Mouse (Mus musculus) adrenal gland, adult (tissue): Measurements from ENCODE around the gene Zfand3.

Experiments
- DNase-seq, 2 experiments: peaks; one replicate each; pipeline ENCODE4 v3.0.0; 2022 to 2023; ENCODE audit warnings: low spot score in 1 of 2; ENCODE audit not compliant: inconsistent age in 2 of 2

Gene Zfand3

DNA sequence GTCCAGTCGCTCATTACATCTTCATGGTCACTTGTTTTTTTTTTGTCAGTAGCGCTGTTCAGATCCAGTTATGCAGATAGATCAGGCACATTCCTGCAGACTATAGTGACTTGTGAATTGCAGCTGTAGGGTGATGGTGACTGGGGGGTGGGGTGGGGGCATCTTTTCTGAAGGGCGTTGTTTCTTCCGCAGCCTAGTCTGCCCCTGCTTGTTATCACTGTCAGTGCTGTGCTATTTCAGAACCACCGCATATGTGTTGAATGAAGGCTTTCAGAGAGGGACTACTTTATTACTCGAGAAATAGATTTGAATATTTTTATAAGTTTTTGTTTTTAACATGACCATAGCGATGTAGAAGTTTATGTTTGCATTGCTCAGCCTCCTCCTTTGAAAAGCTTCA lies 142.0 kb downstream of the Zfand3 start:
- no peak for DNase-seq

DNA sequence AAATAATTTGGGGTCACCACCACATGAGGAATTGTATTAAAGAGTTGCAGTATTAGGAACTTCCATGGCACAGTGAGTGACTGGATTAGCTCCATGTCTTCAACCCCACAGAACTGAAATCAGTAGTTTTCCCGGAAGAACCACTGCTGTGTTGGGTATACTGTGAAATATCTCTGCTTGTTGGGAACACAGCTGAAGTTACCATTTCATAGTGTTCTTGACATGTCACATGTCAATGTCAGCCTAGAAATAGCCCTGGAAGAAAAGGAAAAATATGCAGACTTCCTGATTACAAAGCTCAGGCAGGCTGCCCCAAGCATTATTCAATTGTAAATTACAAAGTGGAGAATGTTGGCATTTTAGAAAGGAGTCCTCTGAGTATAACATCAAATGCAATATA lies 143.4 kb downstream of the Zfand3 start:
- no peak for DNase-seq

DNA sequence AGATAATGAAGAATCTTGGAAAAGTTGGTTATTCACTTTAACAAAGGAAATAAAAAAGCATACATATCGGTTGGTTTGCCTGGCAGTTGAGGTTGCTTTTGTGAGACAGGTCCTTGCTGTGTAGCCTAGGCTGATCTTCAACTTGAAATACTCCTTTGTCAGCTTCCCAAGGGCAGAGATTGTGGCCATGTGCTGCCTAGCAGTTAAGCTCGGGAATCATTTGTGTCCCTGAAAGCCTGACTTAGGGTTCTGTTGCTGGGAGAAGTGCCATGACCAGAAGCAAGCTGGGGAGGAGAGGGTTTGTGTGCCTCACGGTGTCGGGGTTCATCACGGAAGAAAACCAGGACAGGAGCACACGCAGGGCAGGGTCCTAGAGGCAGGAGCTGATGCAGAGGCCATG lies 143.8 kb downstream of the Zfand3 start:
- DNase-seq: peak in 1 of 2 experiments; percentile 76

DNA sequence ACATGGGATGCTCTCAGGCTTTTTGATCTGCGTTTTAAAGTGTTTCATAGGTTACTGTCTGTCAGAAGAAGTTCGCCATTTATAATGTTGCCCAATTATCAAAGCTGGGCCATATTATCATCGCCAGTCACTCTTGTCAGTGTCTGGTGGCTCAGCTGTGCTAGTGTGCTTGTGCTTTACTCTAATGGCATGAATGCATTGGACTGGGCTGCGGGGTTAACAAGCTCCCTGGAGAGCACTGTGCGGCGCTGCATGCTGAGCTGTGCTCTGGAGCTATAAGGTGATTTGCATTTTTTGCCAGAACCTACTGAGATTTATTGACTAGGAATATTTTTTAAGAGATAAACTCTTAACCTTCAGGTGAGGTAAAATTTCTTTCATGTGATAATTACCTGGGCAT lies 145.4 kb downstream of the Zfand3 start:
- peak in 1 of 2 experiments; percentile 1 for DNase-seq

DNA sequence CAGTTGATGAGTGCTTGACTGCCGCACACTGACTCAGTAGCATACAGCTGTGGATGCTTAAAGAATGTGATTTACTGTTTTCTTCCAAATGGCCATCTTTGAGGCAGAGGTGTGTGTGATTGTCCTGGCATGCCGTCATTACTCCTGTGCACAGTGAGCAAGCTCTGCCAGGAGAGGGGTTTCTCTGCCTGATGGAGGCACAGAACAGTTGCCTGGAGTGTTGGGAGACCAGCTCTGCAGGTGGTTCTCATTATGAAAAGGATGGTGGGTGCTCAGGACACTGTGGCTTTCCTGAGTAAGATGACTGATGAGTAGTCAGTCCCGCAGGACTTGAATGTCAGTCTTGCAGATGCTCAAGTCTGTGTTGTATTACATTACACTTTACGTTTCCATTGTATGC lies 149.6 kb downstream of the Zfand3 start:
- peak in 1 of 2 experiments; percentile 2 for DNase-seq

DNA sequence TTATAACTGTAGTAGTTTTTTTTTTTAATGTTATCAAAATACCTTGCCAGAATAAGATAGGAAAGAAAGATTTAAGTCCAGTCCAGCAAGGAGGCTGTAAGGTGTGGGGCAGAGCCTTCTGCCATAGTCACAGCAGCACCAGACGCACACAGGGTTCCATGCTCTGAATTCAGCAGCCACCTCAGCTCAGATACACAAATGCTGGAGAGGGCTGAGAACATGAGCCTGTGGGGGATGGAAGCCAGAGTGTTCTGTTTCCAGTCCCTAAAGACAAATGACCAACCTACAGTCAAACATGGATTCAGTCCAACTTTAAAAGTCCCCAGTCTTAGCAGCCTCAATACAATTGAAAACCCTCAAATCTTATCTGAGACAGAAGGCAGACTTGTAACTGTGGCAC lies 150.3 kb downstream of the Zfand3 start:
- DNase-seq: no peak

DNA sequence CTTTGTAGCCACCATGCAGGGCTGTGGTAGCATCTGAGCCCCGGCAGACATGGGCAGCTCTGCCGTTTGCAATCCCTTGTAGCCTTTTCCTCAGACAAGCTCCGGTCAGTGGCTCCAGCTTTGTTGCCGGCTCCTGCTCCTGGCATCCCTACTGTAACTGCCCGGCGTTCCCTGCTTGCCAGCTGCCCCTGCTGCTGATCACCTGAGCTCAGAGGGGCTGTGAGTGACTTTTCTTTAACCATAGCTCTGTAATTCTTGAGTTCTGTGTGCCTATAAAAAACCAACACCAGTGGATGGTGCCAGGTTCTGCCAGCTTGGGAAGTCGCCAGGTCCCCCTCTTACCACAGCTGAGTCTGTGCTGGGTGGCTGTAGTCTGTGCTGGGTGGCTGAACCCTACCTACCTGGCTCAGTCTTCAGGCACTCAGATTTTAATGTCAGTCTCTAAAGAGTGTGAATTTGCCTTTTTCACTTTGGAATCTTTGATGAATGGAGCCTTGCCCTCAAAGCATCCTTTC lies 150.9 kb downstream of the Zfand3 start:
- DNase-seq: no peak

DNA sequence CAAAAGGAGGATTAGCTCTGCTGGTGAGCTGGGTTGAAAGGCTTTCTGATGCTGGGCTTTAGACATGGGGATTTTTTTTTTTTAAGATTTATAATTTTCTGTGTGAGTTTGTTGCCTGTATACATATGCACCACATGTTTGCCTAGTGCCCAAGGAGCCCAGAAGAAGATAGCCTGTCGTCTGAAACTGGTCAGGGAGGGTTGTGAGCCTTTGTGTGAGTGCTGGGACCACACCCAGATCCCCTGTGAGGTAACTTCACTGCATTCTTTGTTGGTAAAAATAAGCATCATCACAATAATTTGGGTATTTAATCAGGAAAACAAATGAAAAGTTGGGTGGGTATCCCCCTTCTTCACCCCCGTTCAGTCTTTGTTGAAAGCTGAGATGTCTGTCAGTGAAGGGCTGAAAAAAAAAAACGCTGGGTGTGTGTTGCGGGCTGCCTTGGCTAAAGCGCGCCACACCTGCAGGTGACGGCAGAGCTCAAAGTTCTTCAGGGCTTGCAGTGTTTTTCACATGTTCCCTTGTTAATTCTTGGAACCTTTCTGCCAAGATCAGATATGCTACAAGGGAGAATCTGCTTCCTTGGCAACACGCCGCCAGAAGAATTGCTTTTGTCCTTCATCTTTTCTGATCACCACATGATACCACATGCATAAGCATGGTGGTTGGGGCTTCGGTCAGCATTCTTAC lies 154.0 kb downstream of the Zfand3 start:
- DNase-seq: no peak

DNA sequence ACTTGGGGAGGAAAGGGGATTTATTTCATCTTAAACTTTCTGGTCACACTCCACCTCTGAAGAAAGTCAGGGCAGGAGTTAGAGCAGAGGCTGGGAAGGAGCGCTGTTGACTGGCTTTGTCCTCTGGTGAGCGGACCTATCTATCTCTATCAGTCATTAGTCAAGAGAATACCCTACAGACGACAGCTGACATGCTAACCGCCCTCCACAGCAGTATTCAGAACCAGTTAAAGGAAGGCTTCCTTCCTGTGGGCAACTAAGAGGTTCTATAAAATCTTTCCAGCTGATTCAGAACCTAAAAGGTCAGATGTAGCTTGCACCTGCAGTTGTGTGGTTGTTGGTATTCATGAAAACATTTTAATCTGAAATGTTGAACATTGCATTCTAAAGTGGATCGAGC lies 154.8 kb downstream of the Zfand3 start:
- no peak for DNase-seq

DNA sequence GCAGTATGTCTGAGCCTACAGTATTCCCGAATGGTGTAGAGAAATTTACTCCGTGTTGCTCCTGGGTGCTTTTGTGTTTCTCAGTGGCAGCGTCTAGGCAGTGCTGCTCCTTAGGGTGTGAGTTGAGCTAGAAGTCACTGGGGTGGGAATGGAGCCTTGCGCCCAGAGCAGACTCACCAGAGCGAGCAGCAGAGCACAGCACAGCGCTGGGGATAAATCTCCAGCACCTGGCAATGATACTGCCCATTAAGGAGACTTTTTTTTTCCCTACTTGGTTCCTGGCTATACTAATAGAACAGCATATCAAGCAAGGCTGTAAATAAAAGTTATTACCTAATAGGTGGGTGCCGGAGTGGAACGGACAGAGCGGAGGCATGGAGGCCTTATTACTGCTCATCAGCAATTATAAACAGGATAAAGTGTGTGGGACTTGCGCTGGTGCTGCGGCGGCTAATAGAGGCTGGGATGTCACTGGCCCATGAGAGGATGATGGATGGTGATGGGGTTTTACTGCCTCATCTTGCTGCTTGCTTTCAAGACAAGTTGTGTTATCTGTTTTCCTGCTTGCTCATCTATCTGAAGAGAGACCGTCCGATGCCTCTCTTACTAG lies 156.4 kb downstream of the Zfand3 start:
- DNase-seq: no peak

DNA sequence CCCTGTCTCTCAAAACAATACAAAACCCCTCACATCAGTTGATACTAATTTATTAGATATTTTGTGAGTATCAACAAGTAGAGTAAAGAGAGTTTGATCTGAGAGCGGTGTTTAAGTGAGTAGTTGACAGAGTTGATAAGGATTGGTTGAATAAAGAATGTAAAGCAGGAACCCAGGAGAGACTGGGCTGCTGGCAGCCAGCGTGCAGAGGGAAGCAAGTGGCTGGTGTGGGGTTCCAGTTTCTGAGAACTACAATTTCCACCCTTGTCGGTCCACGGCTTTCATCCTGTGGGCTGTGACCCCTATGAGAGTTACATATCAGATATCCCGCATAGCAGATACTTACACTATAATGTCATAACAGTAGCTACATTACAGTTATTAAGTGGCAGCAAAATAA lies 158.4 kb downstream of the Zfand3 start:
- no peak for DNase-seq

DNA sequence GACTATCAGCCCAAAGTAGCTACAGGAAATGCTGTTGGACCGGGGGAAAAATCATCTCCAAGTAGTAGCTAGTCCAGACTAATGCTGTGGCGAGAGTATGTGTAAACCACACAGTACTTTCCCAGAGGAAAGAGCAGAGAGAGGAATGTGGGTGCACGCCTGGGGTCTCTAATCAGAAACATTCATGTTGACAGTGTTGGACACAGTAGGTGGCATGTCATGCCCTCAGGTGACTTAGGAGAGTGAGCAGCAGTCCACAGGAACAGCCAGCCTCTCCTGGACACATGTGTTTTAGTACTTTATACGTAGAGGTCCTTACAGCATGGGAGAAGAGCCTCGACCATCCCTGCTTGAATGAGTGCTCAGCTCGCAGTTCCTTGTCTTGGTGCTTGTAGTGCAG lies 159.3 kb downstream of the Zfand3 start:
- peak in 1 of 2 experiments; percentile 21 for DNase-seq

DNA sequence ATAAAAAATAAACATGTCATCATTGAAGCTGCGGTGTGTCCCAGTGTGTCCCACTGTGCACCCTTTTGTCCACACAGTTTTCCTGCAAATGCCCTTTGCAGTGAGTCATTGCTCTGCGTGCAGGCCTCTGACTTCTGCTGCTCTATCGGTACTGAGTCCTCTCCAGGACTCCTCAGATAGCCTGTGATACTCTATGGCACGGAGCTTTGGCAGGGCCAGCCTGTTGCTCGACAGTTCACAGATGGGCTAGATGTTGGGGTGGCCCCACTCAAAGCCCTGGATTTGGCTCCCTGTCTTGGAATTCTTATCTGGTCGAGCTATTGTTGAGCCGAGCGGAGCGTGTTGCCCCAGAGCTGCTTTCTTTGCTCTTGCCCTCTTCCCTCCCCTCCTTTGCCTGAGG lies 160.3 kb downstream of the Zfand3 start:
- peak; percentile 39 to 51 for DNase-seq

DNA sequence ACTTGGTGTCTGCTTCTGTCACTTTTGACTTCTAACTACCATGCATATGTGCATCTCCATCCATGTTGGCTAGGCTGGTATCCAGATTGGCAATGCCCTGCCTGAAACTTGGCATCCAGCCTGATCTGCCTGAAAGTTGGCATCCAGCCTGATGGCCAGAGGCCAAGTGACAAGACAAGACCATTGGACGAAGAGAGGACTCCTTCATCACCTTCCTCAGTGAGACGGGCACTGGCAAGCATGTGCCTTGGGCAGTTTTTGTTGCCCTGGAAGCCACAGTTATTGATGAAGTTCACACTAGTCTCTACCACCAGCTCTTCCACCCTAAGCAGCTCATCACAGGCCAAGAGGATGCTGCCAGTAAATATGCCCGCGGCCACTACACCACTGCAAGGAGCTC lies 172.9 kb downstream of the Zfand3 start:
- DNase-seq: peak; percentile 69 to 88

DNA sequence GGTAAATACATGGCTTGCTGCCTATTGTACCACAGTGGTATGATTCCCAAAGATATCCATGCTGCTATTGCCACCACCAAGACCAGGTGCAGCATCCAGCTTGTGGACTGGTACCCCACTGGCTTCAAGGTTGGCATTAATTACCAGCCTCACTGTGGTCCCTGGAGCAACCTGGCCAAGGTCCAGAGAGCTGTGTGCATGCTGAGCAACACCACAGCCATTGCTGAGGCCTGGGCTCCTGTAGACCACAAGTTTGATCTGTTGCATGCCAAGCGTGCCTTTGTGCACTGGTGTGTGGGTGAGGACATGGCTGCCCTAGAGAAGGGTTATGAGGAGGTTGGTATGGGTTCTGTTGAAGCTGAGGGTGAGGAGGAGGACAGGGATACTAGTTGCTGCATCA lies 173.9 kb downstream of the Zfand3 start:
- peak in 1 of 2 experiments; percentile 35 for DNase-seq

DNA sequence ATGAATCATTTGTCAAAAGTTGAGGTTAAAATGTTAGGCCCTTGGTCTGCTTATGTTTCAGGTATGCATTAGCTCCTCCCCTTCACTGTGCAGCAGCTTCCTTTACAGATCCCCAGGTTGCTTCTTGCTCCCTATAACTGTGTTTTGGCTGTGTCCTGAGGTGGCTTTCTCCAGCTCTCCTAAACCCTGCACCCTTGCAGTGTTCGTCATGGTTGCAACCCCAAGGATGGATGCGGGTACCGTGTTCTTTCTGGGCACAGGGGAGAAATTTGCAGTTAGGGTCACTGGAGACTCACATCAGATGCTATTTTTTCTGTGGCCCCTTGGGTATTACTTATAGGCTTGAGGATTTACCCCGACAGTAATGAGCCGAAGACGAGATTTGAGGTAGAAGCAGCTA lies 175.7 kb downstream of the Zfand3 start:
- DNase-seq: no peak

DNA sequence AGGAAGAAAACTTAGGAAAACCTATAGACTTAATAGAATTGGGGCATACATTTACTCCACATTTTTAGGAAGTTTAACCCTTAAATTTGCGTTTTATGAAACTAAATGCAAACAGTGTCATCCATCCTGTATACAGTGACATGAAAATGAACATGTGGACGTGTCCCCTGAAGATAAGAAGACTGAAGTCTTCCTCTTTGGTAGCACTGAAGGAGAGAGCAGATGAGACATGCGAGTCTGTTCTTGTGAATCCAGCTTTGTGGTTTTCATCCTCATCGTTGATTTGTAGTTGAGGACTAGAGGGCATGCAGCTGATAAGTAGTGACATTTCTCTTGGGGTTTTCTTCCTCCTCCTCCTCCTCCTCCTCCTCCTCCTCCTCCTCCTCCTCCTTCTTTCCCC lies 177.0 kb downstream of the Zfand3 start:
- DNase-seq: no peak

DNA sequence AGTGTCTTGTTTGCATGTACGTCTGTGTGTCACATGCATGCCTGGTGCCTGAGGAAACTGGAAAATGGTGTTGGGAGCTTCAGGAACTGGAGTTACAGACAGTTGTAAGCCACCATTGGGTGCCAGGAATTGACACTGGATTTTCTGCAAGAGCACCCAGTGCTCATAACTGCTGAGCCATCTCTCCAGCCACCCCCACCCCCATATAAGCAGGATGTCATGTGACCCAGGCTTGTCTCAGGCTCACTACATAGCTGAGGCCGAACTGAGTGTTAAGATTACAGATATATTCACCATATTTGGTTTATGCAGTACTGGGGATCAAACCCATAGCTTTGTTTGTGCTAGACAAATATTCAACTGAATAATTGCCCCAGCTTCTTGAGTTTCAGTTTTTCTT lies 177.5 kb downstream of the Zfand3 start:
- DNase-seq: no peak

DNA sequence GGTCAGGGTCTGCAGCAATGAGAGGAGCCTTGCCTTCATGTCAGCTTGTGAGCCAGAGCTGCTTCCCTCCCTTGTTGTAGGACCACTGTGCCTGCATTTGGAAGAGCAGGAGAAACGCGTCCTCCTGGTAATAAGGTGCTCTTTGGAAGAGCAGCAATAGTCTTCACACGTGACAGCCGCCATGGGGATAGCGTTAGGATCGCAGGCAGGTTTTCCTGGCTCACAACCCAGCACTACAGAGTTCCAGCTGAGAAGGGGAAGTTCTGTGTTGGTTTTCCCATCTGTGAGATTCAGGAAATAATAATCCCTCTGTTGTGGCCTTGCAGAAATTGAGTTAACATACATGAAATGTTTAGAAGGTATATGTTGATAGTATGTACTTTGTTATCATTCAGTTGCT lies 179.0 kb downstream of the Zfand3 start:
- no peak for DNase-seq

DNA sequence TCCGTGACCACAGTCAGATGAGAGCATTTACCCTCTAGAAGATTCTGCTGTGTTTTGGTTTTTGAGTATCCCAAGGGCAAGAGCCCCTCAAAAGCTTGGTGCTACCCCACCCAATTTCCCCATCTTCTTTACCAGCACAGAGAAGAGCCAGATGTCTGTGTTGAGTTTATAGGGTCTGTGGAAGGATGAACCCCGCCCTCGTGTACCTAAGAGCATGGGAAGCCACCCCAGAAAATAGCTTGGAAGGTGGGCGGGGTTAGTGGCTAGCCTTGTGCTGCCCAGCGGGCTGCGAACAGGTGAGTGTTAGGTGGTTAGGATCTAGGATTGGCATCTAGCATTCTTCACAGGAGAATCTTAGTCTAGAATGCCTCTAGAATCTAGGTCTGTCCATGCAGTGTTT lies 182.6 kb downstream of the Zfand3 start:
- DNase-seq: no peak

DNA sequence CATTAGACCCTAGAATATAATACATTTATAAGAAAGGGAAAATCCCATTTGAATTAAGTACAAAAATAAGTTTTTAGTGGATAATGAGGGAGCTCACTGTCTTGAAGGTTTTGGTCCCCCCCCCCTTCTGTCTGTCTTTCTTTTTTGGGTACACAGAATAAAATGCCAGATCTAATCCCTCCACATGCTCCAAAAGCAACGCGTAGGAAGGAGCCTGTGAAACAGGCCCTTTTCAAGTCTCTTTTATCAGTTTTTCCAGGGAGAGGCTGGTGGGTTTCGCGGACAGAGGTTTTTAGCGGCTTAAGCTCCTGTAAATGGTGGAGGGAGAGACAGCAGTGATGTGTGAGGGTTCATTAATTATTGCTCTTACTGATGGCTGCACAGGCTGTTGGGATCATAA lies 183.0 kb downstream of the Zfand3 start:
- DNase-seq: peak in 1 of 2 experiments; percentile 3

DNA sequence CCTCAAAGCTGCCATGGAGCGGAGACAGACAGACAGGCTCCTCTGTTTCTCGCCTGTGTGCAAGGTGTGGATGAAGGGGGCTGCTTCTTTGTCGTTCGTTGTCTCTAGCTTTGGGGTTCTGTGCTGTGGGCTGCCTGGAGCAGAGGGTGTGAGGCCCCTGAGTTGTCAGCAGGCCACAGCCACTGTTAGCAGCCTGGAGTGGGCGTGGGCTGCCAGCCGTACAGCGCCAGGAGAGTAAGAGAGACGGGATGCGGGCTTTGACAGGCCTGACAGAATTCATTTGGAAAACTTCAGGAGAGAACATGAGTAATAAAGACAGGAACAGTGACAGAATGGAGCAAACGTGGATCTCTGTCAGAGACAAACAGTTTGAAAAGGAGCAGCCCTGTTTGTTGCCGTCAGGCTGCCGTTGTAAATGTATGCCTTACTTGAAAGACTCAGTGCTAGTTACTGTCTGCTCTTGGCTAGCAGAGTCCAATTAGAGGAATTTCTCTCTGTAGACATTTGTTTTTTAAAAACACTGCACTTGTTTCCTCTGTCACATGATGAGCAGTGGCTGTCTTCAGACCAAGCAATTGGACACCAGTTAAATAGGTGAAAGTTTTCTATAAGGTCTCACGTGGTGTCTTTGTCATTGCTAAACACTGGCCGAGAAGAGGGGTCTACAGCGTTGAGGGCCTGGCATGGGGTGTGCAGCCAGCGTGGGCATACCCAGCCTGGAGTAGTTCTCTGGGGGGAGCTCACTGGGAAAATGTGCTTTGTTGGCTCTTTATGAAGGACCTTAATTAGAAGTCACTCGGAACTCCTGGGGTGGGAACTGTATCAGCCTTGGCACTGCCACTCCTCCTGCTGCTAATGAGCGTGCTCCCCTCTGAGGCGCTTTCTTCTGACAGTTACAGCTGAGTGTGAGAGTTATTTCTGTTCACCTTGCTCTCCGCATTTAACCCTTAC lies 183.8 kb downstream of the Zfand3 start:
- DNase-seq: peak; percentile 3 to 55
